ENCODE assay signal across 9 mouse cellular contexts in genomic region chr9:123638668-123639089, GRCm38 (mm10). TPM values are rescaled to one million over a fixed set of nuclear protein-coding genes. Genes with fewer than 3 reads are reported as not detected.
DNase-seq lines count a peak whose midpoint lies in the region; ATAC-seq lines count a peak whose summit lies in the region.
"Had no signal": no experiment of that assay in that cellular context is flagged by ENCODE, and none has a peak within 500 bp of the region (broad histone marks: within the 10 kb centered on the region; RNA-seq: fewer than 3 reads in every experiment).

No protein-coding gene starts in this region.

- H3K9ac ChIP-seq in midbrain, embryonic 14.5 days (replicated peaks; ENCODE audit: low read length): no peak overlapping the region

- H3K27me3 ChIP-seq in midbrain, embryonic 14.5 days (ENCODE audit: control insufficient read depth, insufficient read depth, low read length): no peaks in the 10 kb centered on the region

- 96% methylated on average over 1 of the region's 1 CpGs for WGBS in midbrain, embryonic 14.5 days

- no peaks in the 10 kb centered on the region for H3K36me3 ChIP-seq in midbrain, embryonic 14.5 days (ENCODE audit: control insufficient read depth, insufficient read depth, low read length)

- no peak for ATAC-seq in midbrain, embryonic 14.5 days (ENCODE audit: low FRiP score, low TSS enrichment)
- ATAC-seq in monocyte, adult 5-6 weeks (replicated peaks; ENCODE audit: insufficient number of reproducible peaks, low FRiP score, low TSS enrichment, poor library complexity, severe bottlenecking): no peak; the same call in 1 of the 2 replicates

- no peak overlapping the region for H3K27ac ChIP-seq in midbrain, embryonic 14.5 days (replicated peaks; ENCODE audit: low read depth, low read length)

- peak; percentile 36 for DNase-seq in adrenal gland, adult 2 months
- no peak for DNase-seq in adrenal gland, adult 8-10 months
- DNase-seq in urinary bladder, postnatal 36 days (ENCODE audit: low spot score in 2 of 2): peak; percentile 11 to 12
- no peak for DNase-seq in urinary bladder, adult 18-20 months (ENCODE audit: low spot score in 2 of 2)
- peak; percentile 17 to 53 for DNase-seq in frontal cortex, postnatal 36 days (ENCODE audit: low spot score in 2 of 2)
- peak; percentile 37 to 59 for DNase-seq in kidney, postnatal 4 days
- DNase-seq in midbrain, embryonic 14.5 days: peak; percentile 66

- H3K4me1 ChIP-seq in midbrain, embryonic 14.5 days (ENCODE audit: control insufficient read depth, insufficient read depth, low read length): no peaks in the 10 kb centered on the region

- H3K4me2 ChIP-seq in midbrain, embryonic 14.5 days (ENCODE audit: low read length): no peak overlapping the region

- no peaks in the 10 kb centered on the region for H3K9me3 ChIP-seq in midbrain, embryonic 14.5 days (ENCODE audit: control insufficient read depth, low read length)

- H3K4me3 ChIP-seq in midbrain, embryonic 14.5 days (replicated peaks; ENCODE audit: low read depth, low read length): no peak overlapping the region

RNA-seq across cellular contexts. Expression of gene Slc6a20b, which starts 6.3 kb away (rescaled TPM):
- under 1 TPM in 1 of 2 experiments, not detected in 1; 0.10 TPM for total RNA-seq in adrenal gland, adult 2 months (2021)
- not detected in 2 replicates for polyA plus RNA-seq in adrenal gland, adult 2 months (2012; rRNA removed)
- total RNA-seq in adrenal gland, adult 8-10 months (2022): not detected
- polyA plus RNA-seq in midbrain, embryonic 14.5 days (2014; fragmentation: Nextera tagmentation; extraction: Ambion mirVana): 0.18 and 0.33 TPM in 2 replicates
- 0.38 to 0.87 TPM (median 0.43 TPM) in 3 replicates for total RNA-seq in monocyte, adult 5-6 weeks (2017)
- total RNA-seq: heart, postnatal 36 days had no signal

RNA-seq across cellular contexts. Expression of gene Ccr9, which starts 39.6 kb away (rescaled TPM):
- not detected for total RNA-seq in adrenal gland, adult 2 months (2021)
- polyA plus RNA-seq in adrenal gland, adult 2 months (2012; rRNA removed): 0.04 and 0.20 TPM in 2 replicates
- under 1 TPM; 0.05 to 0.15 (median 0.11) TPM for total RNA-seq in adrenal gland, adult 8-10 months (2022)
- polyA plus RNA-seq in midbrain, embryonic 14.5 days (2014; fragmentation: Nextera tagmentation; extraction: Ambion mirVana): 0.16 and 0.51 TPM in 2 replicates
- 0.32 to 2.3 TPM (median 0.67 TPM) in 3 replicates for total RNA-seq in monocyte, adult 5-6 weeks (2017)
- total RNA-seq: heart, postnatal 36 days had no signal

RNA-seq across cellular contexts. Expression of gene Slc6a20a, which starts 40.0 kb away (rescaled TPM):
- total RNA-seq in adrenal gland, adult 2 months (2021): under 1 TPM in 1 of 2 experiments, not detected in 1; 0.29 TPM
- polyA plus RNA-seq in adrenal gland, adult 2 months (2012; rRNA removed): 0.09 and 0.44 TPM in 2 replicates
- total RNA-seq in adrenal gland, adult 8-10 months (2022): under 1 TPM in 2 of 4 experiments, not detected in 2; 0.10 to 0.17 TPM
- 0.81 and 13.1 TPM in 2 replicates for polyA plus RNA-seq in midbrain, embryonic 14.5 days (2014; fragmentation: Nextera tagmentation; extraction: Ambion mirVana)
- 0.19 to 0.38 TPM in 2 of 3 replicates, not detected in the other for total RNA-seq in monocyte, adult 5-6 weeks (2017)
- total RNA-seq: heart, postnatal 36 days had no signal

Comparison
In these comparisons a context has a peak if more than half of its experiments do, and no peak if none do; other contexts are left out.
1. DNase-seq: peak in adrenal gland, adult 2 months (single experiment), urinary bladder, postnatal 36 days (2 of 2), frontal cortex, postnatal 36 days (2 of 2), kidney, postnatal 4 days (2 of 2) and midbrain, embryonic 14.5 days (single experiment); none in adrenal gland, adult 8-10 months (single experiment) and urinary bladder, adult 18-20 months (0 of 2).